Mouse (Mus musculus) right cerebral cortex, postnatal 25 days (tissue): ENCODE measurements at regions not wholly inside any gene's neighbourhood (a gene's known extent, or its start where the extent isn't known, plus 50 kb on each side); places are given as distances from the start of the nearest gene placed in this dataset.
"Not testable (repeated sequence)": the region's sequence is repeated elsewhere in the genome, so short reads cannot be mapped to it uniquely, and the experiment has no call there.

Experiments used
- DNase-seq: peaks from one replicate; pipeline ENCODE4 v3.0.0; 2022

- no peak for DNase-seq
Measured at GRCm38 (mm10) chr2:10999217-10999618, 172.7 kb upstream of the Prkcq start.

- no peak for DNase-seq
Measured at GRCm38 (mm10) chr2:11005806-11006205, 166.1 kb upstream of the Prkcq start.

DNA sequence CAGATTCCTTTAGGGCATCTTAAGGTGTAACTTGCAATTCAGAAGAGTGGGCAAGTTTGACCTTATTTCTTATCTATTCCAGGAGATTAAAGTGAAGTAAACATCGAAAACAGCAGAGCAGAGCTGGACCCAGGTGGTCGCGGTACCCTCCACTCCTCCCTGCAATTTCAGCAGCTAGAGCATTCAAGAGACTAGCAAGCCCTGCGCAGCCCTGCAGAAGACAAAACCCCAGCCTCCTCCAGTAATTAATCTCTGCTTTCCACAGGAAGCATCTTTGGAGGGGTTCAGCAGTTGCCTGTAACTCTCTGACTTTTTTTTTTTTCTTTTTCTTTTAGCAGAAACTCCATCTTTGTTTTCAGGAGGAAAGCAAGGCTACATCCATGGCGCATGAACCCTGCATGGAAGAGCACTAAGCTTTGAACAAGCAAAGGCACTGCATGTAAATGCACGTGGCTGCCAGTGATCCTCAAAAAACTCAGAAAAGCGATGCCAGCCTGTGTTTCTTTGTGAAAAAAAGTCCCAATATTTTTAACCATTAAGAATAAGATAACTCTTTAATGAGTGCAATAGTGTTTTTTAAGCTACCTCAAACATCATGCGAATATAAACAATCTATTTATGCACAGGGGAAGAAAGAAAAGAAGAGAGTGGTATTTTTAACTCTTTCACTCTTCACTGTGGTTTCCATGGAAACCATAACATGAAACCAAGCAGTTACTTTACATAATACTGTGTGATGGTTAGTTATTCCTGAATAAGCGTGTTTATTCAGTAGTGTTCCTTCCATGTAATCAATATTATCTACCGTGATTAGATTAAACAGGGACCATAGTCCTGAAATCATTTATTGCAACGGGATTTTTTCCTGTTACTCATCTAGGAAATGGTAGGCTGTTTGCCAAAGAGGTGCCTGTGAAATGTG, 160.6 kb upstream of the Prkcq start:
- no peak for DNase-seq

DNA sequence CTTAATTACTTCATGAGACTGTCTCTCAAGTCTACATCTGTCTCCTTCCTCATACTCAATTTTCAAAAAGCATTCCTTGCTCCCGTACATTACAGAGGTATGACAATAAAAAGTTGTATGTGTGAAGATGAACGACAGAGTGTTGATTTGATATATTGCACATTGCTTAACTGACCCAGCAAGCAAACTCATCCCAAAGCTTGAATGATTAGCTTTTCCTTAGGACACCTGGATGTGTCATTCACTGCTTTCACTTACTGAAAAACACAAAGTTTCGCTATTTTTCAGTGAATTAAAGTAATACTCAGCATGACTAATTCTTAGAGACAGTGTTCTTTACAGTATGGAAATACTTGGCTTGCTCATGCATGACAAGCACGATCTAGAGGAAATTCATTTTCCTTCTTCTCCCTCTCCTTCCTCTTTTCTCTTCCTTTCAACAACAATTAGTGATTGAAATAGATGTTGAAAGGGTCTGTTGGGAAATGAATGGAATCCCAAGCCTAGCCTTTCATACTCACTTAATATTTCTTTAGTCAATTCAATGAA, 159.5 kb upstream of the Prkcq start:
- DNase-seq, result no peak

GRCm38 (mm10) chr2:11013154-11013553, 158.8 kb upstream of the Prkcq start:
- peak; percentile 11 for DNase-seq

- no peak for DNase-seq
Measured at GRCm38 (mm10) chr2:11016446-11016845, 155.5 kb upstream of the Prkcq start.

GRCm38 (mm10) chr2:11032891-11033290, 139.0 kb upstream of the Prkcq start:
- DNase-seq, result no peak

- no peak for DNase-seq
Measured at GRCm38 (mm10) chr2:11034178-11034577, 137.7 kb upstream of the Prkcq start.

- DNase-seq, result no peak
Measured at GRCm38 (mm10) chr2:11037343-11037742, 134.6 kb upstream of the Prkcq start.

DNA sequence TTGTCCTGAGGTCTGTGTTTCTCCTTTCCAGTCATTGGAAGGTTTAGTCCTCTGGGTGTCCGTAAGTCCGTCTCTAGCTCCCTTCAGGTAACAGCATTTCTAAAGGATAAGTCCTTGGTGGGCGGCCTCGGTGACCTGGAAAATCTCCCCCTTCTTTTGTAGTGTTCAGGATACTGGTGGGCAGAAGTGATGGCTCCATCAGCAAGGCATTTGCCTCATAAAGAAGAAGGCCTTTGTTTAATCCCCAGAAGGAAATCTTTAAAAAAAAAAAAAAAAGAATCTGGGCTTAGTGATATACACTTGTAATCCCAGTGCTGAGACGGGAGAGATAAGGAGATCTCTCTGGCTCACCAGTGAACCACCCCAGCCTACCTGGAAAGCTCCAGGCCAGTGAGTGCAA, 133.5 kb upstream of the Prkcq start:
- no peak for DNase-seq

- DNase-seq, result no peak
Measured at GRCm38 (mm10) chr2:11040005-11040404, 131.9 kb upstream of the Prkcq start.

DNA sequence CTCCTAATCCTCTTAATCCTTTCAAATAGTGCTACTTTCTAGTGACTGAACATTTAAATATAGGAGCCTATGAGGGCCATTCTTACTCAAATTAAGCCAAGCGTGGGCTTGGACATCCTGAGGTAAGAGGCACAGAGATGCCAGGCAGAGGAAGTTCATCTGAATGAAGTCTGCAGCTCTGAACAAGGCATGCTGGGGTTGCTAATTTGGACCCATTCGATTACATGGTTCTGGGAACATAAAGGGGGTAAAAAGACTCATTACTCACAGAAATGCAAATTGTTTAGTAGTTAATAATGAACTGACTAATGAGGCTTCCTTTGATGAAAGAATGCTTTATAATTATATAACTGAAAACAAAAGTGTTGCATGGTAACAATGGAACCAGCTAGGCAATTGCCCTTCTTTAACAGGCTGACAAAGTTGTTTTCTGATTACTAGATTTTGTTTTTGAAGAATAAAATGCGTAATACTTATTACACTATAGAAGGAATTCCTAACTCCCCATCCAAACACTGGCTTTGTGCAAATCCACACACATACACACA, 127.1 kb upstream of the Prkcq start:
- DNase-seq, result no peak

GRCm38 (mm10) chr2:11051621-11052020, 120.3 kb upstream of the Prkcq start:
- no peak for DNase-seq

DNA sequence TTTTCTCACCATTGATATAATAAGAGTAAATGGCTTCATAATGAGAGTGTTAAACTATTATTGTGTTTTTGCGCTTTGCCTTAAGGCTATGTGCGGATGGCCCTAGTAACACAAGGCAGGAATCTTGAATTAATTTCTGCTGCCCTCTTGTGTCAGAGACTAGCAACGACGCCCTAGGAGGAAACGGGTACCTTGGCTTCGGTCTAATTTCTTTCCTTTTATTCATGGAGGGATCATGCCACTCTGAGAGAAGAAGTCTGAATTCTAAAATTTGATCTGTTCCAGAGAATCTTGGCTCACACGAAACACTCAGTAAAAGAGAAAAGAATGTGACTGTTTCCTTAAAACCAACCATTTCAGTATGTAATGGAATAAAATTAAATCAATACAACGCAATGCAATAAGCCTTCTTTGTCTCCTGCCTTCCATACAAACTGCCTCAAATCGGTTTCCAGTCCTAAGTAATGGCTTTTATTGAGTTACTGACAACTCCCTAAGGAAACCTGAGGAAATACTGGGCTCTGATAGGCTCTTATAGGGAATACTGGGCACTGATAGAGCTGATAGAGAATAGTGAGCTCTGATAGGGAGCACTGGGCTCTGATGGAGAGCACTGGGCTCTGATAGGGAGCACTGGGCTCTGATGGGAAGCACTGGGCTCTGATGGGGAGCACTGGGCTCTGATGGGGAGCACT, 112.0 kb upstream of the Prkcq start:
- peak; percentile 60 for DNase-seq

GRCm38 (mm10) chr2:11067384-11067783, 104.5 kb upstream of the Prkcq start:
- DNase-seq, result no peak

GRCm38 (mm10) chr2:11083536-11083935, 88.4 kb upstream of the Prkcq start:
- DNase-seq, result no peak

DNA sequence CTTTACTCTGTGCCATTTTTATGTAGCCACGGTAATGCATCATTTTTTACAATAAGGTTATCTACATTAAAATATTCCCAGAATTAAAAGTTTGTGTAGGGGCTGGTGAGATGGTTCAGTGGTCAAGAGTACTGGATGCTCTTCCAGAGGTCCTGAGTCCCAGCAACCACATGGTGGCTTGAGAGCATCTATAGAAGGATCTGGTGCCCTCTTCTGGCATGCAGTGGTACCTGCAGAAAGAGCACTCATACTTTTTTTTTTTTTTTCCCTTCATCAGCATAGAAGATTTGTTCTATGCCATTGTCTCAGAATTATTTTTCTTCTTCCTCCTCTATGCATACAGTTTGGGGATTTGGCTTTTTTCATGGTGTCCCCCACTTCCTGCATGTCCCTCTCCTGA, 84.9 kb upstream of the Prkcq start:
- DNase-seq, result no peak

DNA sequence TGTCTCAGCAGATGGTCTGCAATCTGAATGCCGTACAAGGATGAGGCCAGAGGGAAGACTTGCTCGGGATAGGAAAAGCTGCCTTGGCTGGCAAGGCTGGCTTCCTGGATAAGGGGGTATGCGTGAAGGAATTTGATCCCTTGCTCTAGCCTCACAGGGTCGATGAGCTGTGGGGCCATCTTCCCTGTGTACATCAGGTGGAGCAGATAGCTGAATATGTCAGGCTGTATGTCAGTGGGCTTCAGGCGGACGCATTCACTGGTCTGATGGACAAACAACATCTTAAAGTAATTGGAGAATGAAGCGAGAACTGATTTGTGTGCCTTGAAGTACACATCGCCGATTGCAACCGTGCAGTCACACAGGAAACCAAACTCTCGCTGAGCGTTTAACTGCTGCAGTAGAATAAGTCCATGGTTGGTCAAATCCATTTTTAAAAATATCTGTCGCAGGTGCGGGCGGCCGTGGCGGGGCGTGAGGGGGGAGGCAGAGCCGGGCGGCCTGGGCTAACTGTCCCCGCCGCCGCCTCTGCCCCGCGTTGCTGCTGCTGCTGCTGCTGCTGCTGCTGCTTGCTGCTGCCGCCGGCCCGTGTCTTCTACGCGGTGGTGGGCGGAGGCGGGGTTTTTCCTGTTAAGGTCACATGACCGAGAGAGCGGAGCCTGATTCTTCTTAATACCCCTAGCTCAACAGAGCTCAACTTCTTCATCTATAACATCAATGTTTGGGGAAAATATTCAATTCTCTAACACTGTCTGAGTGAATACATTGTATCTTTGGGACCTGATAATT, 71.9 kb upstream of the Prkcq start:
- DNase-seq, result not testable (repeated sequence)

DNA sequence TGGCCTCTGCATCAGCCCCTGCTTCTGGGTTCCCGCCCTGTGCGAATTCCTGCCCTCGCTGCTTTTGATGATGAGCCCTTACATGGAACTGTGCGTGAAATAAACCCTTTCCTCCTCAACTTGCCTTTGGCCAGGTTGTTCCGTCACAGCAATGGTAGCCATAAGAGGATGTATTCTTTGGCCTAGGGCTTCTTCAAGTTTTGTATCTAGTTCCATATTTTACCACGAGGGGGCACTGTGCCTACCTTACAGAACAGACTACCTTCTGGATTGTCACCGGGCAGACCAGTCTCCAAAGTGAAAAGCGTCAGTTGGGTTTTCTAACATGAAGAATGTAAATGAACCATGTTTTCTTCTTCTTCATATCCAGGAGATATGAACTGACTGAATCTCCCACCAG, 58.7 kb upstream of the Prkcq start:
- no peak for DNase-seq

- DNase-seq, result no peak
Measured at GRCm38 (mm10) chr2:11118625-11119024, 53.3 kb upstream of the Prkcq start.

GRCm38 (mm10) chr2:11119301-11119700, 52.6 kb upstream of the Prkcq start:
- no peak for DNase-seq
